Mouse (Mus musculus): Measurements from ENCODE around the gene Trim67. TPM values are rescaled to one million over a fixed set of nuclear protein-coding genes. Genes with fewer than 3 reads are reported as not detected.

The Trim67 gene
- not detected for polyA plus RNA-seq (2017; shearing (Covaris generic))

DNA sequence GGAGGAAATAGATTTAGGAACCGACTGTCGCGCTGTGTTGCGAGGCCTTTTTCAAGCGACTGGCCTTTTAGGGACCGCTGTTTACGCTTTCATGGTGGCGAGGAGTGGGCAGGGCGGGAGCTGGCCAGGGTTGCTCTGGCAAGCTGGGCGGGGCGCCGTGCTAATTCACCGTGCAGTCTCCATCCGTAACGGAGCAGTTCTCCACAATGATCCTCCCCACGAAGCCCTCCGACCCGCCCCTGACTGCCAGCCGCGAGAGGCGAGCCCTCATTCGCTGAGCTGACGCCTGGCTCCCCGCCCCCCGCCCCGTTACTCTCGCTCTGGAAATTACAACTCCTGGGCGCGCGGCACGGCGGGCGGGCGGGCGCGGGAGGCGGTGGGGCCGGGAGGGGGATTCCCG is at the start of gene Trim67:
Gene Trim67 (plus strand): TSS at position 385 of the 400 bp plus-strand sequence.

DNA sequence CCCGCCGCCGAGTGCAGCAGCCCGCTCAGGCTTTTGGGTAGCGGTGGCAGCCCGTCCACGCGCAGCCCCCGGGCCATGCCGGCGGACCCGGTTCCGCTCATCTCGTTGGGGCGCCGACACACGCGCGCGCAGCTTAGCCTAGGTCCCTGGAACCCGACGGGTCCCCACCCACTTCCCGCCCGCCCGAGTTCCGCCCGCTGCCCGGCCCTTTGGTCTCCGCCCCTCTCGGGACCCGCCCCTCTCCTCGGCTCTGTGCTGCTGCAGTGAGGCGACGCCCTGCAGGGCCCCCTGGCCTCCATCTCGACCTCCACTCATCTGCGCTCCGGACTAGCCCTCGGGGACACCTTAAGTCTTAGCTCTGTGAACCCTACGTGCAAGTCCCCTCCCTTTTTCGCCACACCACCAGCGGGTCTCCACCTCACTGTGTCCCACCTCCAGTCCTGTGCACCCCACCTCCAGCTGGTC is 41.2 kb upstream of the Trim67 start, which contains the start of gene Fam89a:
Gene Fam89a (minus strand): TSS at position 124 of the 465 bp plus-strand sequence.

DNA sequence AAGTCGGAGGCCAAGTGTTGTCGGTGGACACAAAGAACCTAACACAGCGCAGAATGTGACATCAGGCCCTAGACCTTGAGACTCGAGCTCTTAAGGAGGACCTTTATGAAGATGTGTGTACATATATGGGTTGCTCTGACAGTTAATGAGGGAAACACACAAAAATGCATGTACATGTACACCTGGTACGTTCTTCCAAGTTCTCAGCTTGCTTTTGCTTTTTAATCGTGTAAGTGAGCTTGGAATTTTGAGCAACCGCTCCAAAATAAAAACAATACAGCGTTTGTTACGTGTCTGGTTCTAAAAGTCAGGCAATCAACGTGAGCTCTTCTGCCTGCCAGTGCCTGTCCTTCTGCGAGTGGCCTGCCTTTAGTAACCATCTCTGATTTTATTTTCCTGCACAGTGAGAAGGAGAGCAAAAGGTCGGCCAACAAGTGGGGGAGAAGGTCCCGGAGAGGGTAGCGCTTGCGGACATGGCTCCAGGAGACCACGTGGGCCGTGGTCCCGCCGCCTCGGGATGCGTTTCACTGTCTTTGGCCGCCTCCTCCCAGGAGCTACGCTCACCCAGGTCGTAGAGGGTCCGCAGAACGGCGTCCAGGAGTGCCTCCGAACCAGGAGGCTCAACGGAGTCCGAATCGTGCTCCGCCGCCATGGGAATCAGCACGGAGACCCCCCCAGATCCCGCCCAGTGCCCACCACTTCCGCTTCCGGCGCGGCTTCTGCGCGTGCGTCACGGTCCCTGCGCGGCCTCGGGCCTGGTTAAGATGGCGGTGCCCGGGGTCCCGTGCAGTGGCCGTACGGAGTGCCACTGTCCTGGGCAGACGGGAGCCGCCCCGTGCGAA is 69.7 kb downstream of the Trim67 start, which contains the start of the genes Gnpat and 2810004N23Rik:
Gene Gnpat (plus strand): TSS at position 713 of the 842 bp plus-strand sequence.
Gene 2810004N23Rik (minus strand): TSS at position 800 of the 842 bp plus-strand sequence.

Other genes with a start within 250 kb of the Trim67 start
- gene Agt, start 223.4 kb upstream of the Trim67 start, polyA plus RNA-seq (2017; shearing (Covaris generic)), result not detected
- gene Capn9, start 217.0 kb upstream of the Trim67 start, polyA plus RNA-seq (2017; shearing (Covaris generic)), result not detected
- 5.4 TPM for gene 2310022B05Rik, start 129.7 kb upstream of the Trim67 start, polyA plus RNA-seq (2017; shearing (Covaris generic))
- 46.7 TPM for gene Ttc13, start 71.1 kb upstream of the Trim67 start, polyA plus RNA-seq (2017; shearing (Covaris generic))
- gene Arv1, start 71.0 kb upstream of the Trim67 start, polyA plus RNA-seq (2017; shearing (Covaris generic)), result 17.1 TPM
- gene Fam89a, start 41.3 kb upstream of the Trim67 start, polyA plus RNA-seq (2017; shearing (Covaris generic)), result 1.1 TPM
- 54.0 TPM for gene Gnpat, start 69.9 kb downstream of the Trim67 start, polyA plus RNA-seq (2017; shearing (Covaris generic))
- gene 2810004N23Rik, start 70.0 kb downstream of the Trim67 start, polyA plus RNA-seq (2017; shearing (Covaris generic)), result 15.1 TPM
- 7.3 TPM for gene Exoc8, start 104.6 kb downstream of the Trim67 start, polyA plus RNA-seq (2017; shearing (Covaris generic))
- gene Sprtn, start 104.8 kb downstream of the Trim67 start, polyA plus RNA-seq (2017; shearing (Covaris generic)), result 4.7 TPM
- 47.1 TPM for gene Egln1, start 156.2 kb downstream of the Trim67 start, polyA plus RNA-seq (2017; shearing (Covaris generic))
- 75.8 TPM for gene Tsnax, start 219.9 kb downstream of the Trim67 start, polyA plus RNA-seq (2017; shearing (Covaris generic))

Measured in effector memory CD4-positive, alpha-beta T cell, adult 5 months (primary cell).